Mouse (Mus musculus): Measurements from ENCODE around the gene Psmg4. TPM values are rescaled to one million over a fixed set of nuclear protein-coding genes. Genes with fewer than 3 reads are reported as not detected.

The Psmg4 gene
- total RNA-seq, 2 experiments from 2014 or later: 17.0 to 20.6 TPM

DNA sequence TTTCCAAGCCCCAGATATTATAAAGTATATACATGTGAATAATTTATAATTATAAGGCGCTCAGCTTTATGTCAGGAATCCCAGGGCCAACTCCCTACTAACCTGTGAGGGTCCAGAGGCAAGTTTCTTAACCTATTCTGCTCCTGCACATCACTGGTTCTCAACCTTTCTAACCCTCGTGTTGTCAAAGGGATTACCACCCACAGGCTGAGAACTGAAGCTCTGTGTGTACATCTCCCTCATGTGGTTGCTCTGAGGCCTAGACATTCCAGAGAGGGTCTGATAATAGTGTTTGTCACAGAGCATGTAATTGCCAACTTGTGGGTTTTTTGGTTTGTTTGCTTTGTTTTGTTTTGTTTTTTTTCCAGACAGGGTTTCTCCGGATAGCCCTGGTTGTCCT, 15.8 kb upstream of the Psmg4 start:
- DNase-seq (ENCODE audit: low spot score in 2 of 2): no peak

DNA sequence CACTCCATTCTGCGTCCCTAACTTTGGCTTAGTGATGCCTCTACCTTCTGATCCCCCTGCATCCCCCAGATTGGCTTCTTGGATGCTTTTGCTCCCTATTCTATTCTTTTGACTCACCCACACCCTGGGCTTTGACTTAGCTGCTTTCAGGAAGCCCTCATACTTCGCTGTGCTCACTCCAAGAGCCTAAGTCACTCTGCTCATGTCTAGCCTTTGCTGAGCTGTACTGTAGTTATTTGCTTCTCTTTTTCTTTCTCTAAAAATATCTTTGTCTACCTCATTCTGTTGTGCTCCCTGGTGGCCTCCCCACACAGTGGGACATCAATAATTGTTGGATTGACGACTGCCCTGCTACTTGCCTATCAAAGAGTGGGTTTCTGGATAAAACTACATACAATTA, 14.6 kb upstream of the Psmg4 start:
- DNase-seq (ENCODE audit: low spot score in 2 of 2): no peak

DNA sequence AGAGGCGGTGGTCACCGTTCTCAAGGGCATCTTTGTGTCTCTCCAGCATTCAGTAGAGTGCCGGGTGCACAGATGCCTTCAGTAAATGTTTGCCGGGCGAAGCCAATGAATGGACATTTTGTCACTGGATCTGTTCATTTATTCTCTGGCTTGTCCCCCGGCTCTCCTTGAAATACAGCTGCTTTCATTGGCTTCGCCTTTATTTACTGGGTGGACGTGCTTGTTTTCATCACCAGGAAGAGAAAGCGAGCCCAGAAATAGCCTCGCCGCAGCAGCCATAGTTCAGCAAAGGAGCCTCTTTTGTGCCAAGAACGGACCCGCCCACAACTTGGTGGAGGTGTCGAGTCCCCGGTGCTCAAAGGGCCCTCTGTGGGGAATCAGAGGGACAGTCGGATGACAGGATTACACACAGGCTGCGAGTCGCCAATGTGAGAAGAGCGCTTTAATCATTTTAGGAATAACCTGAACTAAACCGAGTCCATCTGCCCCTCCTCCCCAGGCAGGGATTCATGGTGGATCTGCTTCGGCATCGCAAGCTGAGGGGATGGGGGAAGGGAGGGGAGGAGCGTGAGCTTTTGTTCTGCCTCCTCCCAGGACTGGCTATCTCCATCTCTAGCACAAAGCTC, 13.9 kb upstream of the Psmg4 start:
- peak; percentile 54 to 66 for DNase-seq (ENCODE audit: low spot score in 2 of 2)

DNA sequence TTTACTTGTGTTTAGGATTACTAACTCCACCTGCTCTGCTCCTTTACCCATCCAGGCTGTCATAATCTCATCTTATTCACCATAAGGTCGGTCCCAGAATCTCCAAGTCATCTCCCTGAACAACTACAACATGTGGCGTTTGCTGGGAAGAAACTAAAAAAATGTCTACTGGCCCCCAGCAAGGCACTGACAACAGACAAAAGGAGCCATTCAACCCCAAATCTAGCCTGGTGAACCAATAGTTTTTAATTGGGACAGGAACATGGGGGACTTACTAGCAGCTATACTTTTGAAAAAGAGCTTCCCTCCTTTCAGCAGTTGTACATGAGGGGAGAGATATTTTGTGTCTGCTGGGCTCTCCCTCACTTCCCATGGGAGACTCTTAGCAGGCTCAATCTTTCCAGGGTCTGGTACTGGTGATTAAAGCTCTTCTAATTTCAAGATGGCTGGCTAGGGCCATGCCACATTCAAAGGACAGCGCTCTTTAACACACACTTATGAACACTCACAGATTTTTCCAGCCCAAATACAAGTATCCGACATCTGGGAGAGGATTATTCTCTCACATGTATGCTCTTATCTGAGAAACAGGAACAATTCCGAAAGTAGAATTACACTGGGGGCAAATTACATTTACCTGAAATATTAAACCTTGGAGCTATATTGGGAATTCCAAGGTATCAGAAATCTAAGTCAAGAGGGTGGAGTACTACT, 13.1 kb upstream of the Psmg4 start:
- no peak for DNase-seq (ENCODE audit: low spot score in 2 of 2)

DNA sequence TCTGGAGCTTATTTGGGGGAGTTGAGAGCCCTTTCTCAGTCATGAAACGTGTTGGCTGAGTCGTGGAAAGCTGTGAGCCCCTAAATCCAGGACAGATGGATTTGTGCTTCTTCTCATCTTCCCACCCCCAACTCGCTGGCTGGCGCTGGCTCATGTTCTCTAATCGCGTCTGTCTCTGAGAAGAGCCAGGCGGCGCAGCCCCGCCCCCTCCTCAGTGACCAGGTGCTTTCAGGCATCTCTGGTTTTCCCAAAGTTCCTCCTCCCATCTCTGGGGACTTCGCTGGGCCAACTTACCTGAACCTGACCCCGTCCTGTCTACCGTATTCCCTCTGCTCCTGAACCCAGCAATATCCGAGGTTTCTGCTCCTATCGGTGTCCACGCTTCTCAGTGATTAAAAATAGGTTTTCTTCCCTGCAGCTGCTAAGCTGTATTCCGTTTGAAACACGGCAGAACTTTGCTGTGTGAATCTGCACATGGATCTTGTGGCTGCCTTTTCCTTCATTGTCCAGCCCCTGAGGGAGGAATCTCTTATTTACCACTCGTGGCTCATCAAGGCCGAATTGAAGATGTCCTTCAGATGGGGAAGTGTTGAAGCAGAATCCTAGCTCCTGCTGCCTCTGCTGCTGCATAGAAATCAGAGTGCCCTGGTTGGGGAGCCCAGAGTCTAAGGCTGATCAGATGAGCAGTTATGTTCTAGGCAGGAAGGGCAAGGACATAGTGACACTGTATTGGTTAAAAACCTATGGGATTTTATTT, 12.3 kb upstream of the Psmg4 start:
- peak in 1 of 2 experiments; percentile 65 for DNase-seq (ENCODE audit: low spot score in 2 of 2)

GRCm38 (mm10) chr13:34151425-34151824, 11.3 kb upstream of the Psmg4 start:
- DNase-seq (ENCODE audit: low spot score in 2 of 2): no peak

DNA sequence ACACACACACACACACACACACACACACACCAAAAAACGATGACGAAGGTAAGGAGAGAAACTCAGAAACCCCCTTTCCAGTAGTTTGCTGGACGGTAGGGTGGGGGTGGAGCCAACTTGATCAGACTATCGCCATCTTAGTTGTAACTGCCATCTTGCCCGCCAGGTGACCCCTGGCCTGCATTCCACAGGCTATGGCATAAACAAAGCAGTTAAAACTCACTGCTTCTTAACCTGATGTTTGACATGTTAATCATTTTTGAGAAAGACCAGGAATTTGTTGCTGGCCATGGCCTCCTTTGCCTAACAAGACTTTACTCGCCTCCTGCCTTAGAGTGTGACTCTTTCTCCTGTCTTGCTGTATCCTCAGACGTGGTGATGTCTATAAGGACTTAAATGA, 10.1 kb upstream of the Psmg4 start:
- no peak for DNase-seq (ENCODE audit: low spot score in 2 of 2)

GRCm38 (mm10) chr13:34153254-34154011, 9.3 kb upstream of the Psmg4 start:
- DNase-seq (ENCODE audit: low spot score in 2 of 2): no peak

DNA sequence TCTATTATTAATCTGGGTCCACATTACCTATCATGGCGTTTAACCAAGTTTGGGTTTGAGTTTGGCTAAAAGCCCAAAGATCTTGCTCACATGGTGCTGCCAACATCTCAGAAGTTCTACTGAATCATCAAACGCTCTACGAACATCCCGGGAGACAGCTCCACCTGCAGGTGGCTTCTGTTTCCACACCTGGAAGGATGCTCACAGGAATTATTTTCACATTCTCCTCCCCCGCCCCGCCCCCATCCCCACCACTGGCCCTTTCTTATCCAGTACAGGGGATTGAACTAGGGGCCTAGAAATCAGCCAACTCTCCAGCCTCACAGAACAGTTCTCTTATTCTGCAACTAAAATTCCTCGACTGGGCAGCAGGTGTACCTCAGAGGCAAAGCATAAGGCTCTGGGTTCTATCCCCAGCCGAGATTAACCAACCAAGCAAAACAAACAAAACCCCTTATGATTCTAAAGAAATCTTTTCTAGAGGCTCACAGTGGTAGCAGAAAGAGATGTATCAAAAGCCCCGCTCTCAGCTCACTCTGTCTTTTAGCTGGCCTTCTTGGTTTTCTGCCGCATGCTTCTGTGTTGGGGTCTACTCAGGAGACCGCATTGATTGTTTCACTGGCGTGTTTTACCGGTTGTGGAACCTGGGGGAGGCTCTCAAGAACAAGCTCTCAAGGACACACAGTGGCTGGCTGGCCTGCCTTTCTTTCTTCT, 8.4 kb upstream of the Psmg4 start:
- DNase-seq (ENCODE audit: low spot score in 2 of 2): peak; percentile 79 to 81

GRCm38 (mm10) chr13:34154931-34155272, 7.9 kb upstream of the Psmg4 start:
- DNase-seq (ENCODE audit: low spot score in 2 of 2): peak; percentile 68 to 82

DNA sequence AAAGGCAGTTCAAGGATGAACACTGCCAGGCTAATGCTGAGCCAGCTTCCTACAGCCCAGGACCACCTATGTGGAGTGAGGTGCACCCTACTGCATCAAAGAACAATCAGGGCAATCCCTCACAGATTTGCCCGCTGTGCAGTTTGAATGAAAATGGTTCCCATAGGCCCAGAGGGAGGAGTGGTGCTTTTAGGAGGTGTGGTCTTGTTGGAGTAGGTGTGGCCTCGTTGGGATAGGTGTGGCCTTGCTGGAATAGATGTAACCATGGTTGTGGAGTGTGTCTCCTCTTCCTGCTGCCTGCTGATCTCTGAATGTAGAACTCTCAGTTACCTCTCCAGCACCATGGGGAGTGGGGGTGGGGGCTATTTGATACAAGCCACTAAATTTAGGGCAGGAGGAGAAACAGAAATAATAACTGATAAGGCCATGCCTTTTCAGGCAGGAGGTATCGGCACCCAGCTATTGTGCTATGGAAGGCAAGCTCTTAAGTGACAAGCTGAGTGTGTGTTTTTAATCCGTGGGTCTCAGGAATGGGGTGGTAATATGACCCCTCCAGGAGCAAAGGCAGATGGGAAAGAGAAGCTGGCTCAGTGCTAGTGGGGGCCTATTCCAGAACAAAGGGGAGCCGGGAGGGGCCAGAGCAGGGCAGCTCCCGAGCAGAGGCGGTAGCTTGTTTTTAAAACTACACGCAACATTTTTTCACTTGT, 6.5 kb upstream of the Psmg4 start:
- DNase-seq (ENCODE audit: low spot score in 2 of 2): no peak

- DNase-seq (ENCODE audit: low spot score in 2 of 2): no peak
Observed at GRCm38 (mm10) chr13:34156840-34157185, 6.0 kb upstream of the Psmg4 start.

- DNase-seq (ENCODE audit: low spot score in 2 of 2): no peak
Observed at GRCm38 (mm10) chr13:34157596-34158157, 5.1 kb upstream of the Psmg4 start.

GRCm38 (mm10) chr13:34159926-34160325, 2.8 kb upstream of the Psmg4 start:
- DNase-seq (ENCODE audit: low spot score in 2 of 2): no peak

- DNase-seq (ENCODE audit: low spot score in 2 of 2): peak in 1 of 2 experiments; percentile 34
Observed at GRCm38 (mm10) chr13:34163304-34163975, 676 bp downstream of the Psmg4 start.

GRCm38 (mm10) chr13:34174025-34174424, 11.3 kb downstream of the Psmg4 start:
- DNase-seq (ENCODE audit: low spot score in 2 of 2): no peak

- DNase-seq (ENCODE audit: low spot score in 2 of 2): no peak
Observed at GRCm38 (mm10) chr13:34181624-34182023, 18.9 kb downstream of the Psmg4 start.

DNA sequence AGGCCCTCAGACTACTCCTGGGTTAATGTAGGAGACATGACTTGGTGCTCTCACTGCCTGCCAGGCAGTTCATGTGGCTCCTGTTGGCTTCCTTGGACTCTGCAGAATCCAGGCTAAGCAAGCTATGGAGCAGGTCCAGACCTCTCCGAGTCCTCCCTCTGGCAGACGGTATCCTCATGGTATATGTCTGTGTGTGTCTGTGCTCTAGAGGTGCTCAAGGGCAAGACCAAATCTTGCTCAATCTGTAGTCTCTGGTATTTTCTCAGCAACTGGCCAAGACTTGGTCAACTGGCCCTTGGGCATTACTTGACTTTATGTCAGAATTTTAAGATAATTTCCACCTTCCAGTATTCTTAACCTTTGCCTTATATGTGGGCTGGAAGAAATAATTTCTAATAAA, 22.6 kb downstream of the Psmg4 start:
- DNase-seq (ENCODE audit: low spot score in 2 of 2): no peak

DNA sequence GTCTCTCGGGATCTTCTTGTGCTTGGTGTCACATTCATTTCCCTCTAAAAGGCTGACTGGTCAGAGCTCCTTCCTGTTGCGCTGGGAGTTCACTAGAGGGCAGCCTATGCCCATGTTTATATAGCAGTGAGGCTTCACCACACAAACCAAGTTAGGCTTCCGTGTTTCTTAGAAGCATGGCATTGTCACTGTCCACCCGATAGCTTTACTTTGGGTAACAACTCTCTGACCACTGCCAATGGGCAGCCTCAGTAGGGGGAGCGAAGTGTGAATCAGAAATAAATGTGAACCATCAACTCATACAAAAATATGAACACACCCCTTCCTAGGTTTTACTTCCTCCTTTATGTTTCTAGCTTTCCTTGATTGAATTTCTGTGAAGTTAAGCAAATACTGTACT, 24.8 kb downstream of the Psmg4 start:
- peak; percentile 66 to 70 for DNase-seq (ENCODE audit: low spot score in 2 of 2)
